Mouse (Mus musculus) retina, adult 2 months (tissue): Measurements from ENCODE around the gene Zbtb43.

Experiments
- DNase-seq: peaks from one replicate; pipeline ENCODE4 v3.0.0-alpha.2; 2012; ENCODE audit warnings: low read depth, low spot score

Zbtb43 gene

GRCm38 (mm10) chr2:33468466-33469097 is at the start of gene Zbtb43:
Gene Zbtb43 (minus strand): TSS chr2:33468559.
- peak; percentile 88 for DNase-seq

- no peak for DNase-seq
Measured at GRCm38 (mm10) chr2:33515856-33516255, 47.5 kb upstream of the Zbtb43 start.

- DNase-seq = no peak
Measured at GRCm38 (mm10) chr2:33515431-33515830, 47.1 kb upstream of the Zbtb43 start.

GRCm38 (mm10) chr2:33510791-33511190 is 42.4 kb upstream of the Zbtb43 start:
- no peak for DNase-seq

GRCm38 (mm10) chr2:33502602-33503001 is 34.2 kb upstream of the Zbtb43 start:
- DNase-seq = no peak

- no peak for DNase-seq
Measured at GRCm38 (mm10) chr2:33498280-33498679, 29.9 kb upstream of the Zbtb43 start.

GRCm38 (mm10) chr2:33495654-33496053 is 27.3 kb upstream of the Zbtb43 start:
- DNase-seq = no peak

GRCm38 (mm10) chr2:33492041-33492440 is 23.7 kb upstream of the Zbtb43 start:
- no peak for DNase-seq

- no peak for DNase-seq
Measured at GRCm38 (mm10) chr2:33489565-33489964, 21.2 kb upstream of the Zbtb43 start.

GRCm38 (mm10) chr2:33487332-33487731 is 19.0 kb upstream of the Zbtb43 start:
- DNase-seq = no peak

GRCm38 (mm10) chr2:33486866-33487265 is 18.5 kb upstream of the Zbtb43 start:
- peak; percentile 34 for DNase-seq

GRCm38 (mm10) chr2:33477961-33478755 is 9.8 kb upstream of the Zbtb43 start:
- no peak for DNase-seq

- no peak for DNase-seq
Measured at GRCm38 (mm10) chr2:33475961-33476360, 7.6 kb upstream of the Zbtb43 start.

GRCm38 (mm10) chr2:33467546-33468465 is 553 bp downstream of the Zbtb43 start:
- no peak for DNase-seq

- no peak for DNase-seq
Measured at GRCm38 (mm10) chr2:33465966-33466365, 2.4 kb downstream of the Zbtb43 start.

GRCm38 (mm10) chr2:33465215-33465614 is 3.1 kb downstream of the Zbtb43 start:
- DNase-seq = no peak

GRCm38 (mm10) chr2:33462066-33462465 is 6.3 kb downstream of the Zbtb43 start:
- no peak for DNase-seq

GRCm38 (mm10) chr2:33461066-33461465 is 7.3 kb downstream of the Zbtb43 start:
- no peak for DNase-seq

GRCm38 (mm10) chr2:33459660-33460059 is 8.7 kb downstream of the Zbtb43 start:
- no peak for DNase-seq

GRCm38 (mm10) chr2:33456696-33457095 is 11.7 kb downstream of the Zbtb43 start:
- DNase-seq = no peak

- no peak for DNase-seq
Measured at GRCm38 (mm10) chr2:33456242-33456641, 12.1 kb downstream of the Zbtb43 start.

GRCm38 (mm10) chr2:33455350-33455749 is 13.0 kb downstream of the Zbtb43 start:
- no peak for DNase-seq
